Mouse (Mus musculus) embryonic facial prominence, embryonic 12.5 days (tissue): Measurements from ENCODE around the gene Zbtb9. TPM values are rescaled to one million over a fixed set of nuclear protein-coding genes. Genes with fewer than 3 reads are reported as not detected.

Experiments used
- ATAC-seq: fragments of 200-750 bp; cut with Nextera tagmentation; 2 replicates; pipeline ENCODE4 v1.8.0; 2017; ENCODE audit not compliant: insufficient number of reproducible peaks, insufficient read depth, low FRiP score, low TSS enrichment
- H3K27ac ChIP-seq: fragments of 300-500 bp; sonication (generic); 2 replicates; pipeline ENCODE4 v1.5.1; 2016; ENCODE audit warnings: mild to moderate bottlenecking
- H3K27me3 ChIP-seq: fragments of 300-500 bp; sonication (generic); 2 replicates; pipeline ENCODE4 v1.6.1; 2016; ENCODE audit warnings: mild to moderate bottlenecking, moderate library complexity
- H3K36me3 ChIP-seq: fragments of 300-500 bp; sonication (generic); 2 replicates; pipeline ENCODE4 v1.6.1; 2016; ENCODE audit warnings: mild to moderate bottlenecking
- H3K4me1 ChIP-seq: fragments of 300-500 bp; sonication (generic); 2 replicates; pipeline ENCODE4 v1.6.1; 2016
- H3K4me2 ChIP-seq: fragments of 300-500 bp; sonication (generic); replicated peaks from 2 replicates; pipeline ENCODE4 v1.6.1; 2016; ENCODE audit warnings: mild to moderate bottlenecking, moderate library complexity
- H3K4me3 ChIP-seq: fragments of 300-500 bp; sonication (generic); 2 replicates; pipeline ENCODE4 v1.5.1; 2016; ENCODE audit warnings: mild to moderate bottlenecking
- H3K9ac ChIP-seq: fragments of 300-500 bp; sonication (generic); 2 replicates; pipeline ENCODE4 v1.6.1; 2016; ENCODE audit warnings: mild to moderate bottlenecking, moderate library complexity
- H3K9me3 ChIP-seq: fragments of 300-500 bp; sonication (generic); 2 replicates; pipeline ENCODE4 v1.6.1; 2016; ENCODE audit warnings: mild to moderate bottlenecking, moderate library complexity
- WGBS: fragments of 180-500 bp; shearing (Covaris S2); methylation state at CpG from one replicate; pipeline ENCODE4 v1.1.7; 2016; 5-methylcytosine and 5-hydroxymethylcytosine counted together
- polyA plus RNA-seq: library from polyadenylated mRNA; unstranded; fragments of >200 nt; fragmentation: Nextera tagmentation; extraction: Ambion mirVana; gene quantifications from 2 replicates; pipeline ENCODE4 v1.2.1, GENCODE M21; 2016

Gene Zbtb9
- polyA plus RNA-seq, 1 experiment from 2014 or later: 17.1 TPM

DNA sequence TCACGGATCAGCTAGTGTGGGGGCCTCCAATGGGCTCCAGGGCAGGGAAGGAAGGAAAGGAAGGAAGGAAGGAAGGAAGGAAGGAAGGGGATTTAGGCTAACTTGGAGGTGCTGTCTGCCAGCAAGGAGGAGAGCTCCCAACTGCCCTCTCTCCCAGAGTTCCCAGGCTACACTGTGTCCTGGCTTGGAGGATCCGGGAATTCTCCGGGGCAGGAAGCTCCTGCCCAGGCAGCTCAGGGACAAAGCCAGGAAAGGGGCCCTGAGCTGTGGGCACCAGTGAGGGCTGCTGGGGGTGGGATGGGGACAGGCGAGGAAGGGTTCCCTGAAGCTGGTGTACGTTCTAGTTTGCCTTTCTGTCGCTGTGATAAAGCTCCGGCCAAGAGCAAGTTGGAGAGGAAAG is 63.5 kb downstream of the Zbtb9 start:
- Histone ChIP-seq H3K4me1 (peaks cover 41% of the 10 kb centered on the region), H3K36me3 (no peaks in the 10 kb centered on the region), H3K4me3 (no peak overlapping the region), H3K27me3 (no peaks in the 10 kb centered on the region), H3K9ac (no peak overlapping the region), H3K4me2 (no peak overlapping the region), H3K9me3 (no peaks in the 10 kb centered on the region), H3K27ac (0 out of 2 replicates have a peak overlapping the region, but pooled peaks have one; percentile 11)
- 67% methylated on average over 7 of the region's 7 CpGs for WGBS
- no peak for ATAC-seq

DNA sequence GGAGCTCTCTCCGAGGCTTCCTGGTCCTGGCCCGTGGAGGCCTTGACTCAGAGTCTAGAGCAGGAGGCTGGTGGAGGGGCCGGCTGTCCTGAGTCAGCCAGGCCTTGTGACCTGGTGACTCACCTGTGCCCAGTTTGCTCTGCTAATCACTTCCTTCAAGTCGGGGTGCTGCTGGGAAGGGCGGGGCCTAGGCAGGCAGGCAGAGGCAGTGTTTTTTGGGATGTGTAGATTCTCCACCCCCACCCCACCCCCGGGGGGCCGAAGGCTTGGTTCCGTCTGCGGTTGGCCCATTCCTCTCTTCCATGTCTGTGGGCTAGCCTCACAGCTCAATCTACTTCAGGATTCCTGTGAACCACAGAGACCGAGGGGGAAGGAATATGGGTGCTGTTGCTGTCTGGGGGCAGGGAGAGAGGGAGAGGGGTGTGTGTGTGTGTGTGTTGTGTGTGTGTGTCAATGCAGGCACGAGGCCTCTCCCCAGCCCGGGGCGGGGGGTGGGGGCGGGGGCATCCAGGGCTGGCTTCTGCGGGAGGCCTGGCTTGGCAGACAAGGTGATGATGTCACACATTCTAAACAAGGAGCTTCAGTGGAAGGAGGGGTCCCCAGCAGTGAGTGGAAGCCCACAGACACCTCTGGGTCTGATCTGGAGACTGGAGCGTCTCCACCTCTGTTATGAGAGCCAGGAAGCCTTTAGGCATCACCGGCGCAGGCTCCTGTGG is 65.5 kb downstream of the Zbtb9 start:
- ATAC-seq: no peak
- Histone ChIP-seq H3K4me2 (0 out of 2 replicates have a peak overlapping the region, but pooled peaks have one; percentile 0), H3K36me3 (no peaks in the 10 kb centered on the region), H3K4me1 (peaks cover 43% of the 10 kb centered on the region), H3K9me3 (no peaks in the 10 kb centered on the region), H3K27ac (peak overlapping the region; percentile 42; the same call in 1 of the 2 replicates), H3K27me3 (no peaks in the 10 kb centered on the region), H3K9ac (no peak overlapping the region), H3K4me3 (no peak overlapping the region)
- 33% methylated on average over 17 of the region's 18 CpGs for WGBS

DNA sequence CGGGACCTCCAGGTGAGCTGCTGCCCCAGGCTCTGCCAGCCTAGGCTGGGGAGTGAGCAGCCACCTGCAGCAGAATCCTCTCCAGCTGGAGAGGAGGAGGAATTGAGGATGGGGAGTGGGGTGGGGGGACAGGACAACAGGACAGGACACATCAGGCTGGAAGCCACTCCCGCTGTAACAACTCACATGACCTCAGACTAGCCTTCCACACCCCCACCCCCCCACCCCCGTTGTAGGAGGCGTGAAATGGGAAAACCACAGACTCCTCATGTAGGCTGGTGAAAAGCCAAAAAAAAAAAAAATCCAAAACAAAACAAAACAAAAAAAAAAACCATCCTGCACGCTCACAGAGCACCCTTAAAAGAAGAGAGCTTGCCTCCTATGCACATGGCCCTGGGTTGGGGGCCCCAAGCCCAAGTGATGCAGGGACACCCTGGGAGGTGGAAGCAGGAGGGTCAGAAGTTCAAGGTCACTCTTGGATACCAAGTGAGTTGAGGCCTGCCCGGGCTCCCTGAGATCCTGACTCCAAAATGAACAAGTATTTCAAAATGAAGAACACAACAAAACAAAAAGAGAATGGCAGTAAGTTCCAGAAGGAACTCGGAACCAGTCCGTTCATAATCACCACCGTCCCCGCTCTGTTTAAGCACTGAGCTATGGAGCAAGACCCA is 66.6 kb downstream of the Zbtb9 start:
- H3K4me3 ChIP-seq: no peak overlapping the region
- peak overlapping the region; percentile 77 for H3K27ac ChIP-seq

DNA sequence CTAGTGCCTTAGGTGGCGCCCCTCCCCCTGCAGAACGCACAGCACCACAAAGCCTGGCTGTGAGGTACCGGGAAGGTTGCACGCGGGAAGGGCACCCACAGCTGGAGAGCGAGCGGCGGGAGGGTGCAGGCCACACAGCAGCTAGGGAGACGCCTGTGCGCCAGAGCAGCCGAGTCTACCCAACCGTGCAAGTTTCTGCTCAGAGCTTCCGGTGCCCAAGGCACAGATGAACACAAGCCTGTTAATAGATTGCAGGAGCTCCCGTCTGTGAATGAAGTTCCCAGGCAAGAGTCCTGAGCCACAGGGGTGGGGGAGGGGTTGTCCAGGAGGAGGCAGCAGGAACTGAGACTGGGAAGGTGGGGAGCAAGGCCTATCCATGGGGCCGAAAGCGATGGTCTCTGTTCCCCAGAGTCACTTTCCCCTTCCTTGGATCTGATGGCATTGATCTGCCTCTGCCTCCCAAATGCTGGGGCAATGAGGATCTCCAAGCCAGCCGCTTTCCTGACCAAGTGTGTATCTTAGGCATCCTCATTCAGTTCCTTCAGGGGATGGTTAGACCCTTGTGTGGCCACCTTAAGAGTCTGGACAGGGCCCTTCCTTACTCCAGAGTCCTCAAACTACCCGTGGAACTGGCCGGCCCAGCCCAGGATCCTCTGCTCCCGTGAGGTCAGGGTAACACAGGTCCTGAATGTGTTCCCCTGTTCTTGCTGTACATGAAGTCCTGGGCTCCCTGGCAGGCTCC is 67.5 kb downstream of the Zbtb9 start:
- Histone ChIP-seq H3K27me3 (no peaks in the 10 kb centered on the region), H3K9me3 (no peaks in the 10 kb centered on the region), H3K36me3 (no peaks in the 10 kb centered on the region), H3K27ac (peak overlapping the region; percentile 77), H3K9ac (no peak overlapping the region), H3K4me3 (no peak overlapping the region), H3K4me1 (peaks cover 43% of the 10 kb centered on the region), H3K4me2 (peak overlapping the region; percentile 32)
- 7% methylated on average over 20 of the region's 20 CpGs for WGBS
- ATAC-seq: peak; percentile 35

More for the DNA sequence above, 66.6 kb downstream of the Zbtb9 start:
- H3K27me3 ChIP-seq: no peaks in the 10 kb centered on the region
- H3K36me3 ChIP-seq: no peaks in the 10 kb centered on the region
- H3K9me3 ChIP-seq: no peaks in the 10 kb centered on the region
- H3K4me2 ChIP-seq: peak overlapping the region; percentile 32; the same call in 1 of the 2 replicates
- H3K4me1 ChIP-seq: peaks cover 43% of the 10 kb centered on the region
- no peak for ATAC-seq
- WGBS: 51% methylated on average over 10 of the region's 10 CpGs
- H3K9ac ChIP-seq: no peak overlapping the region

DNA sequence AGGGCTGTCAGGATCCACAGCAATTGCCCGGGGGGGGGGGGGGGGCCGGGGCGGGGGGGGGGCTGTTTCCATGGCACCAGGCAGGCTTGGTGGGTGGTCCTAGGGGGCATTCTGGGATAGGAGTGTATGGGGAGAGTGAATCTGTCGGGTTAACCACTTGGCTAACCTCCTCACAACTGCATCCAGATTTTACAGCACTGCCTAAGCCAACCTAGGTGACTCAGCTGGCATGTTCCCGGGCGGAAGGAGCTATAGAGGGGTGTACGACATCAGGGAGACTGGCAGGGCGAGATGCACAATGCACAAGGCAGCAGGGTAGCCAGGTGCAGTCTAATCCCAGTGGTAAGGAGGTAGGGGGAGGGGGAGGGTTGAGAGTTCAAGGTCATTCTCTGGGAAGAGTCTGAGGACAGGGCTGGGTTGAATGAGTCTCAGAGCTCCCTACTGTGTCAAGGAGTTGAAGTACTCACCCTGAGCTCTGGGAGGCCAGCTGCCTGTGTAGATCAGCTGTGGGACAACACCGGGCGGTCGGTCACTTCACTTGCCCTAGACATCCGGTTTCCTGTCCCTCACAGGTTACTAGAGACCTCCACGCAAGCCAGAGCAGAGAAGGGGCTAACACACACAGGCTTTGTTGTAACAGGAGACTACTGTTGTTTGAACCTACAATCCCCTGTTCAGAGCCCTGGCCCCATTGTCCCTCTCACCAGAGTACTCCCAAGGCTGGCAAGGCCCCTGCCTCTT is 68.2 kb downstream of the Zbtb9 start:
- no peak overlapping the region for H3K4me3 ChIP-seq
- H3K4me1 ChIP-seq: peaks cover 43% of the 10 kb centered on the region
- H3K27me3 ChIP-seq: no peaks in the 10 kb centered on the region
- H3K4me2 ChIP-seq: no peak overlapping the region
- ATAC-seq: no peak
- no peaks in the 10 kb centered on the region for H3K36me3 ChIP-seq
- peak overlapping the region; percentile 77; the same call in 1 of the 2 replicates for H3K27ac ChIP-seq
- no peaks in the 10 kb centered on the region for H3K9me3 ChIP-seq
- H3K9ac ChIP-seq: no peak overlapping the region
- WGBS: 31% methylated on average over 13 of the region's 13 CpGs

DNA sequence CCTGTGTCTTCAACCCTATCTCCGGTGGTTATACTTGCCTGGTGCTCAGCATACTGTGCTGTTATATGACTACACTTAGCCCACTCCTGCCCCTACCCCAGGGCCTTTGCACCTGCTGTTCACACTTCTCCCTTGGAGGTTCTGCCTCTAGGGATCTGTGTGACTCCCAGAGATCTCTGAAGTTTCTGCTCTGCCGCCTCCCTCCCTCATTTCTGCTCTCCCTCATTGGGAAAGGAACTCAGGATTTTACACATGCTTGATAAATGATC is 68.8 kb downstream of the Zbtb9 start:
- Histone ChIP-seq H3K36me3 (no peaks in the 10 kb centered on the region), H3K9ac (no peak overlapping the region), H3K9me3 (no peaks in the 10 kb centered on the region), H3K4me3 (no peak overlapping the region), H3K4me2 (no peak overlapping the region), H3K4me1 (peaks cover 39% of the 10 kb centered on the region), H3K27ac (no peak overlapping the region), H3K27me3 (no peaks in the 10 kb centered on the region)
- WGBS: 73% methylated on average over 2 of the region's 2 CpGs
- ATAC-seq: no peak

DNA sequence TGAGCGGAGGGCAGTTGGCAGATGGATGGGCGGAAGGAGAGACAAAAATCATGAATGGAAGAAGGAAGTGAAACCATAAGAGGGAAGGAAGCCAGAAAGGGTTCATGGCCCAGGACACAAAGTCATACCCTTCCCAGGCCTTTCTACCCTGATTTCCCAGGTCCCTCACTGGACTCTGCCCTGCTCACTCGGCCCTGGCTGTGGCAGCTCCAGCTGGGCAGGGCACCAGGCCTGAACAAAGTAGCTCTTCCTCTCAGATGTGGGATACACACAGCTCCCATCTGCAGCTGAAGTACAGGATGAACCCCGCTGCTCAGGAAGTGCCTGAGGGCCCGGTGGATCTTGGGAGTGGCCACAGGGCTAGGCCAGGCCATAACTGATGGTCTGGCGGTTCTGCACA is 69.9 kb downstream of the Zbtb9 start:
- peak overlapping the region; percentile 29; the same call in 1 of the 2 replicates for H3K9ac ChIP-seq
- peaks cover 36% of the 10 kb centered on the region for H3K4me1 ChIP-seq
- H3K4me3 ChIP-seq: no peak overlapping the region
- H3K27me3 ChIP-seq: no peaks in the 10 kb centered on the region
- ATAC-seq: no peak
- no peak overlapping the region for H3K4me2 ChIP-seq
- no peaks in the 10 kb centered on the region for H3K36me3 ChIP-seq
- WGBS: 53% methylated on average over 6 of the region's 6 CpGs
- H3K27ac ChIP-seq: no peak overlapping the region
- no peaks in the 10 kb centered on the region for H3K9me3 ChIP-seq

DNA sequence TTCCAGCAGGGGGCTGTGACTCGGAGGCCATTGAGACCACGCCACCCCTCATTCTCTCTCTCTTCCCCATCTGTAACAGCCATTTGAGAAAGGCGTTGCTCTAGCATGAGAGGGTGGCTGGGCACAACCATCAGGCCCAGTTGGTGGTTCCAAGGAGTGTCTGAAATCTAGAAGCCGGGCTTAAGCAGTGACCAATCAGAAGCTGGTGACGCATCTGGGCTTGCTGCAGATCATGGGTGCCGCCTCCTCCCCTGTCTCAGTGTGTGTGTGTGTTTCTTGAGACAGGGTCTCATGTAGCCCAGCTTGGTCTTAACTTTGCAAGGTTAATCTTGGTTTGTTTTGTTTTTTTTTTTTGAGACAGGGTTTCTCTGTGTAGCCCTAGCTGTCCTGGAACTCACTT is 72.2 kb downstream of the Zbtb9 start:
- Histone ChIP-seq H3K4me3 (no peak overlapping the region), H3K36me3 (no peaks in the 10 kb centered on the region), H3K9me3 (no peaks in the 10 kb centered on the region), H3K4me2 (no peak overlapping the region), H3K4me1 (peaks cover 20% of the 10 kb centered on the region), H3K27me3 (no peaks in the 10 kb centered on the region), H3K9ac (no peak overlapping the region), H3K27ac (no peak overlapping the region)
- whole genome bisulfite sequencing: 84% methylated on average over 6 of the region's 6 CpGs
- ATAC-seq: no peak

DNA sequence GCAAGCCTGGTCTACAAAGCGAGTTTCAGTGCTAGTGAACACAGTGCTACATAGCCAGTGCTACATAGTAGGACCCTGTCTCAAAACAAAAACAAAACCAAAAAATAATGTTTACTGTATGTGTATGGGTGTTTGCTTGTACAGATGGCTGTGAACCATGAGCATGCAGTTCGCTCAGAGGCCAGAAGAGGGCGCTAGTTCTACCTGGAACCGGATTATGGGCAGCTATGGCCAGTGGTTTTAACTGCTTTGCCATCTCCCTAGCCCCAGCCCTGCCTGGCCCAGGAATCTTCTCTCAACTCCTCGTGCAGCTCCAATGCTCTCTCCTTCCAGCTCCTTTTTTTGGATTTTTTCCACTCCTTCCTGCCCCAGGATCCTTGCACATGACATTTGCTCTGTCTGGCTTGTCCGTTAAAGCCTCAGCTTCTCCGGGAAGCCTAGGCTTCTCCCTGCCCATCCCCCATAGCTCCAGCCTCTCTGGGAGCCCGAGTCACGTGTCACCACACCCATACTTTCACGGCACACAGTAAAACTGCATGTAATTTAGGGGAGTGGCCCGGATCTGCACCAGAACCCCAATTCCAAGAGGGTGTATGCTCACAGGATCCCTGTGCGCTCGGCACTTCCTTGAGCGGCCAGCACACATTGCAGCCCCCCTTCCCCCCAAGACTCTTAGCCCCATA is 74.9 kb downstream of the Zbtb9 start:
- H3K27ac ChIP-seq: peak overlapping the region; percentile 63
- no peaks in the 10 kb centered on the region for H3K9me3 ChIP-seq
- WGBS: 61% methylated on average over 14 of the region's 14 CpGs

DNA sequence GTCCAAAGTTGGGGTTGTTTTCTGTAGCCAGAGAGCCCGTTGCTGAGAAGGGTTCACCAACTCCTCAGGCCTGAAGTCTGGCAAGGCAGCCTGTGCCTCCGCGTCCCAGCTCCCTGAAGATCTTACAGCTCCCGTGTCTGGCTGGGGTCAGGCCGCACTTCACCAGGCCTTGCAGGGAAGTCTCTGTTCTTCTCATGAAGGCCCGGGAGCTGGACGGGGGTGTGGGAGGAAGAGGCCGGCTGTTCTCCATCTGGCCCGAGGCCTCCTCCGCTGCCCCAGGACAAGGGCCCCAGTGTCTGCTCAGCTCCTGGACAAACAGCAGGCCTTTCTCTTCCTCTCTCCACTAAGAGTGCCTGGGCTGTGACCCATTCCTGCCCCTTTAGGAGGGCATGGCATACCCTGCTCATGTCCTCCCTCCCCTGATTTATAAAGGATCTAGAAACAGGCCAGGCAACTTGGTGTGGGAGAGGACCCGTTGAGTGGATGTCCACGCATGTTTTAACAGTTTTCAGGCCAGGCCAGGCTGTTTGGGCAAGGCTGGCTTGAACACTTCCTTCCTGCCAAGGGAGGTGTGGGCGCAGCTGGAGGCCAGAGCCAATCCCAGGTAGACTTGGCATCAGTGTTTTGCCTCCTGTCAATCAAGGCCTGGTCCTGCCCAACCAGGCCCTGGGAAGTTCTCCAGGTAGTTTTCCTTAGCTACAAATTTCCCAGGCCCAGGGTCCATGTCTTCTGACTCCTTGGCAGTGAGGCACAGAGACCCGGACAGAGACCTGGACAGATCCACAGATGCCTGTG is 75.7 kb downstream of the Zbtb9 start:
- 44% methylated on average over 14 of the region's 14 CpGs for WGBS
- no peaks in the 10 kb centered on the region for H3K36me3 ChIP-seq
- H3K27me3 ChIP-seq: no peaks in the 10 kb centered on the region
- no peak overlapping the region for H3K4me3 ChIP-seq
- H3K27ac ChIP-seq: peak overlapping the region; percentile 63
- no peaks in the 10 kb centered on the region for H3K9me3 ChIP-seq
- H3K4me2 ChIP-seq: no peak overlapping the region
- no peak overlapping the region for H3K9ac ChIP-seq
- no peak for ATAC-seq
- H3K4me1 ChIP-seq: peaks cover 14% of the 10 kb centered on the region

More for the DNA sequence above, 74.9 kb downstream of the Zbtb9 start:
- peaks cover 14% of the 10 kb centered on the region for H3K4me1 ChIP-seq
- H3K27me3 ChIP-seq: no peaks in the 10 kb centered on the region
- H3K4me2 ChIP-seq: no peak overlapping the region
- H3K9ac ChIP-seq: no peak overlapping the region
- H3K36me3 ChIP-seq: no peaks in the 10 kb centered on the region
- ATAC-seq: no peak
- no peak overlapping the region for H3K4me3 ChIP-seq
